Mouse (Mus musculus): ENCODE data around the gene Gpr183. TPM values are rescaled to one million over a fixed set of nuclear protein-coding genes. Genes with fewer than 3 reads are reported as not detected.
A peak's percentile ranks its signal among the peaks of the same experiment; 100 is the strongest.

Gene Gpr183
- total and polyA plus RNA-seq, 2 experiments, result 0.26 to 0.37 TPM

GRCm38 (mm10) chr14:121992395-121993280 lies 27.6 kb upstream of the Gpr183 start:
- WGBS, result 78% methylated on average over 13 of the region's 13 CpGs
- TF ChIP-seq CTCF (IDR thresholded peaks at IDR 0.05; ENCODE audit: low read depth, low read length) (no peak), POLR2A (IDR thresholded peaks at IDR 0.05; ENCODE audit: extremely low read depth, insufficient read depth, low read length) (no peak)

GRCm38 (mm10) chr14:121991921-121992320 lies 26.9 kb upstream of the Gpr183 start:
- no peak overlapping the region for H3K27ac ChIP-seq (replicated peaks; ENCODE audit: insufficient read depth, low read depth, low read length)
- peaks cover 4% of the 10 kb centered on the region; the same call in 1 of the 2 replicates for H3K36me3 ChIP-seq (ENCODE audit: control insufficient read depth, insufficient read depth, low read length)
- no peak for DNase-seq (ENCODE audit: extremely low read depth, low read depth, low spot score)
- H3K4me3 ChIP-seq (ENCODE audit: insufficient read depth, low read depth, low read length), result no peak overlapping the region
- H3K27me3 ChIP-seq (ENCODE audit: control insufficient read depth, insufficient read depth, low read length), result no peaks in the 10 kb centered on the region
- no peak overlapping the region for H3K9ac ChIP-seq (ENCODE audit: low read depth, low read length)
- peaks cover 8% of the 10 kb centered on the region; the same call in 1 of the 2 replicates for H3K4me1 ChIP-seq (ENCODE audit: control insufficient read depth, insufficient read depth, low read length)
- TF ChIP-seq POLR2A (IDR thresholded peaks at IDR 0.05; ENCODE audit: extremely low read depth, insufficient read depth, low read length), result no peak
- TF ChIP-seq CTCF (IDR thresholded peaks at IDR 0.05; ENCODE audit: low read depth, low read length), result no peak
- H3K79me2 ChIP-seq (ENCODE audit: control insufficient read depth, insufficient read depth, low read length), result no peaks in the 10 kb centered on the region

More at GRCm38 (mm10) chr14:121992395-121993280, 27.6 kb upstream of the Gpr183 start:
- DNase-seq (ENCODE audit: extremely low read depth, low read depth, low spot score), result no peak
- Histone ChIP-seq H3K79me2 (ENCODE audit: control insufficient read depth, insufficient read depth, low read length) (no peaks in the 10 kb centered on the region; the same call in 1 of the 2 replicates), H3K4me1 (ENCODE audit: control insufficient read depth, insufficient read depth, low read length) (peaks cover 8% of the 10 kb centered on the region; the same call in 1 of the 2 replicates), H3K27me3 (ENCODE audit: control insufficient read depth, insufficient read depth, low read length) (no peaks in the 10 kb centered on the region), H3K9ac (ENCODE audit: low read depth, low read length) (0 out of 2 replicates have a peak overlapping the region, but pooled peaks have one; percentile 8), H3K36me3 (ENCODE audit: control insufficient read depth, insufficient read depth, low read length) (peaks cover 4% of the 10 kb centered on the region; the same call in 1 of the 2 replicates), H3K4me3 (ENCODE audit: insufficient read depth, low read depth, low read length) (no peak overlapping the region), H3K27ac (replicated peaks; ENCODE audit: insufficient read depth, low read depth, low read length) (no peak overlapping the region)

- Histone ChIP-seq H3K79me2 (ENCODE audit: control insufficient read depth, insufficient read depth, low read length) (no peaks in the 10 kb centered on the region), H3K4me3 (ENCODE audit: insufficient read depth, low read depth, low read length) (no peak overlapping the region), H3K27me3 (ENCODE audit: control insufficient read depth, insufficient read depth, low read length) (no peaks in the 10 kb centered on the region), H3K36me3 (ENCODE audit: control insufficient read depth, insufficient read depth, low read length) (peaks cover 4% of the 10 kb centered on the region; the same call in 1 of the 2 replicates), H3K4me1 (ENCODE audit: control insufficient read depth, insufficient read depth, low read length) (peaks cover 8% of the 10 kb centered on the region; the same call in 1 of the 2 replicates), H3K9ac (ENCODE audit: low read depth, low read length) (no peak overlapping the region), H3K27ac (replicated peaks; ENCODE audit: insufficient read depth, low read depth, low read length) (no peak overlapping the region)
- 90% methylated on average over 6 of the region's 6 CpGs for WGBS
- no peak for TF ChIP-seq POLR2A (IDR thresholded peaks at IDR 0.05; ENCODE audit: extremely low read depth, insufficient read depth, low read length)
- no peak for TF ChIP-seq CTCF (IDR thresholded peaks at IDR 0.05; ENCODE audit: low read depth, low read length)
- no peak for DNase-seq (ENCODE audit: extremely low read depth, low read depth, low spot score)
Observed at GRCm38 (mm10) chr14:121990897-121991296, 25.9 kb upstream of the Gpr183 start.

- WGBS, result 84% methylated on average over 3 of the region's 3 CpGs
- Histone ChIP-seq H3K9ac (ENCODE audit: low read depth, low read length) (no peak overlapping the region), H3K27me3 (ENCODE audit: control insufficient read depth, insufficient read depth, low read length) (no peaks in the 10 kb centered on the region), H3K4me3 (ENCODE audit: insufficient read depth, low read depth, low read length) (no peak overlapping the region), H3K79me2 (ENCODE audit: control insufficient read depth, insufficient read depth, low read length) (no peaks in the 10 kb centered on the region), H3K4me1 (ENCODE audit: control insufficient read depth, insufficient read depth, low read length) (peaks cover 8% of the 10 kb centered on the region; the same call in 1 of the 2 replicates), H3K27ac (replicated peaks; ENCODE audit: insufficient read depth, low read depth, low read length) (no peak overlapping the region), H3K36me3 (ENCODE audit: control insufficient read depth, insufficient read depth, low read length) (no peaks in the 10 kb centered on the region)
- TF ChIP-seq POLR2A (IDR thresholded peaks at IDR 0.05; ENCODE audit: extremely low read depth, insufficient read depth, low read length), result no peak
- no peak for TF ChIP-seq CTCF (IDR thresholded peaks at IDR 0.05; ENCODE audit: low read depth, low read length)
- no peak for DNase-seq (ENCODE audit: extremely low read depth, low read depth, low spot score)
Observed at GRCm38 (mm10) chr14:121989869-121990268, 24.9 kb upstream of the Gpr183 start.

- WGBS, result 50% methylated on average over 3 of the region's 3 CpGs
- Histone ChIP-seq H3K4me3 (ENCODE audit: insufficient read depth, low read depth, low read length) (no peak overlapping the region), H3K27me3 (ENCODE audit: control insufficient read depth, insufficient read depth, low read length) (no peaks in the 10 kb centered on the region), H3K79me2 (ENCODE audit: control insufficient read depth, insufficient read depth, low read length) (no peaks in the 10 kb centered on the region), H3K36me3 (ENCODE audit: control insufficient read depth, insufficient read depth, low read length) (no peaks in the 10 kb centered on the region), H3K4me1 (ENCODE audit: control insufficient read depth, insufficient read depth, low read length) (peaks cover 9% of the 10 kb centered on the region; the same call in 1 of the 2 replicates), H3K9ac (ENCODE audit: low read depth, low read length) (no peak overlapping the region), H3K27ac (replicated peaks; ENCODE audit: insufficient read depth, low read depth, low read length) (no peak overlapping the region)
- peak; percentile 40 for DNase-seq (ENCODE audit: extremely low read depth, low read depth, low spot score)
- TF ChIP-seq POLR2A (IDR thresholded peaks at IDR 0.05; ENCODE audit: extremely low read depth, insufficient read depth, low read length) (no peak), CTCF (IDR thresholded peaks at IDR 0.05; ENCODE audit: low read depth, low read length) (no peak)
Observed at GRCm38 (mm10) chr14:121989331-121989730, 24.3 kb upstream of the Gpr183 start.

Measured in liver, adult 2 months (tissue).